Mouse (Mus musculus): Measurements from ENCODE around the gene Smad3. TPM values are rescaled to one million over a fixed set of nuclear protein-coding genes. Genes with fewer than 3 reads are reported as not detected.

The Smad3 gene
- polyA plus RNA-seq, 1 experiment from 2014 or later, result 5.3 TPM

DNA sequence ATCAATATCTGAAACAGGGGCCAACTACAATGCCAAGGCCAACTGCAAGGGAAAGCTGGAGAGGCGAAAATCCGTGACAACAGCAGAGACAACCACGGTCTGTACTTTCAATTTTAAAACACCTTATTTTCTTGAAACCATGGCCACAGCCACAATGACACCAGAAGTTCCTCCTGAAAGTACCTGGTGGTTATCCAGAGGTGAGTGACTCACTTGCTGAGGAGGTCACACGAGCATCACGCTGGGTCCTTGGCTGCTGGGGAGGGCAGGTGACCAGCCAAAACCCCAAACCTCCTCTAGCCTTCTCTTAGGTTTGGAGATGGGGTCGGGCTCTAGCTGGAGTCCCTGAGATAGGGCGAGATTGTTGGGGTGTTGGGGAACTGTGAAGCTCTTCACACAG, 25.1 kb downstream of the Smad3 start:
- no peak for TF ChIP-seq CTCF (IDR thresholded peaks at IDR 0.05; ENCODE audit: low read depth)
- DNase-seq (ENCODE audit: low spot score) (no peak), ATAC-seq (ENCODE audit: low FRiP score, low TSS enrichment) (no peak)
- no peaks in the 10 kb centered on the region for H3K36me3 ChIP-seq (ENCODE audit: control insufficient read depth, insufficient read depth, low read length)
- peaks cover 7% of the 10 kb centered on the region; the same call in 1 of the 2 replicates for H3K4me1 ChIP-seq (replicated peaks; ENCODE audit: control insufficient read depth, insufficient read depth)
- no peak overlapping the region for H3K9ac ChIP-seq (ENCODE audit: low read length)
- H3K9me3 ChIP-seq (ENCODE audit: control insufficient read depth, low read length), result no peaks in the 10 kb centered on the region
- H3K27me3 ChIP-seq (ENCODE audit: control insufficient read depth, insufficient read depth, low read length), result no peaks in the 10 kb centered on the region
- 90% methylated on average over 7 of the region's 7 CpGs for WGBS
- H3K4me3 ChIP-seq (ENCODE audit: low read depth, low read length), result no peak overlapping the region
- no peak overlapping the region for H3K27ac ChIP-seq (replicated peaks)
- no peak overlapping the region for H3K4me2 ChIP-seq (replicated peaks; ENCODE audit: low read depth)

DNA sequence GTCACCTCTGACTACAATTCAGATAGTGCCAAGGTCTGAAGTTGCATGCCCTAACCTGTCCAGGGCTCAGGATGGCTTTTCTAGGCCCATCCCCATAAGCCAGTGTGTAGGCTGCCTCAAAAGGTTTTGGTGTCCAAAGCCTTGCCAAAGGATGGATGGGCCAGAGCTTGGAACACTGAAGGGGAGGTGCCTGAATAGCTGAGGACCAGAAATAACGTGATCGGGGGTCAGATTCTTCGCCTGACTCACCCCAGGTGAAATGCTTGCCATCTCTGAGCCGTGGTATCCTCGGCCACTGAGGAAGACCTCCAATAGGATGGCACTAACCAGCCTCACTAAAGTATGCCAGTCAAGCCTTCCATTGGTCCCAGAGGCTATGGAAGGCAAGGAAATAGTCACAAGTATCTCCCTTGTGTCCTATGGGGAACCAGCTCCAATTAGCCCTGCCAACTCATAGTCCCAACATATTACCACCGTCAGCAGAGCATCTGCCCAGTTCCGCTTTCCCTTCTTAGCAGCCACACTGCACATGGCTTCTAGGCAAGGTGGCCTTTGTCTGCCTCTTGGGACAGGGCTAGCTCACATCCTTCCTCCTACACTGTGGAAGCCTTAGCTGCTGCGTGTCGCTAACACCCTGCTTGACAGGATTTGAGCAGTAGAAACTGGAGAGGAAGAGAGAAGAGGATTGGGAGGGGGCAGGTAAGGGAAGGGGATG, 26.5 kb downstream of the Smad3 start:
- Histone ChIP-seq H3K4me1 (replicated peaks; ENCODE audit: control insufficient read depth, insufficient read depth) (peaks cover 11% of the 10 kb centered on the region; the same call in 1 of the 2 replicates), H3K9ac (ENCODE audit: low read length) (no peak overlapping the region), H3K4me3 (ENCODE audit: low read depth, low read length) (no peak overlapping the region), H3K9me3 (ENCODE audit: control insufficient read depth, low read length) (no peaks in the 10 kb centered on the region), H3K27me3 (ENCODE audit: control insufficient read depth, insufficient read depth, low read length) (no peaks in the 10 kb centered on the region), H3K27ac (replicated peaks) (no peak overlapping the region), H3K36me3 (ENCODE audit: control insufficient read depth, insufficient read depth, low read length) (no peaks in the 10 kb centered on the region), H3K4me2 (replicated peaks; ENCODE audit: low read depth) (no peak overlapping the region)
- TF ChIP-seq EP300 (optimal IDR thresholded peaks at IDR 0.05) (no peak), CTCF (IDR thresholded peaks at IDR 0.05; ENCODE audit: low read depth) (no peak)
- 78% methylated on average over 9 of the region's 9 CpGs for WGBS
- DNase-seq (ENCODE audit: low spot score) (no peak), ATAC-seq (ENCODE audit: low FRiP score, low TSS enrichment) (no peak)

DNA sequence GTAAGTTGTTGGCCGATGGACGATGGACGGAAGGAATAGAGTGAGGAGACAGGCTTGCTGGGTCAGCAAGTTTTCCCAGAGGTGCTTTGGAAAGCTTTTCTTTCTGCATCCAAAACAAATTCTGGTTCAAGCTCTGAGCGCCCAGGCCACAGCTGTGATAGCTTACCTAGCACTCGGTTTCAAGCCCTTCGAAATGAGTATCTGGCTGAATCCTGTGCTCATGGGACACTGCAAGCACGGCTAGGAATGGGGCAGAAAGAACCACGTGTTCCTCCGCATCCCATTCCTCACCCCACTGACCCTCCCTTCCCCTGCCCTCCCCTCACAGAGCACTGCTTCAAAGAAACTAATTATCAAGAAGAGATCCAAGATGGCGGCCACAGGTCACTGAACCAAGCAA, 28.8 kb downstream of the Smad3 start:
- no peak overlapping the region for H3K4me3 ChIP-seq (ENCODE audit: low read depth, low read length)
- H3K9me3 ChIP-seq (ENCODE audit: control insufficient read depth, low read length), result no peaks in the 10 kb centered on the region
- TF ChIP-seq CTCF (IDR thresholded peaks at IDR 0.05; ENCODE audit: low read depth) (no peak), EP300 (optimal IDR thresholded peaks at IDR 0.05) (no peak)
- ATAC-seq (ENCODE audit: low FRiP score, low TSS enrichment) (no peak), DNase-seq (ENCODE audit: low spot score) (no peak)
- no peak overlapping the region for H3K27ac ChIP-seq (replicated peaks)
- H3K4me2 ChIP-seq (replicated peaks; ENCODE audit: low read depth), result no peak overlapping the region
- peaks cover 8% of the 10 kb centered on the region; the same call in 1 of the 2 replicates for H3K4me1 ChIP-seq (replicated peaks; ENCODE audit: control insufficient read depth, insufficient read depth)
- 85% methylated on average over 10 of the region's 10 CpGs for WGBS
- no peak overlapping the region for H3K9ac ChIP-seq (ENCODE audit: low read length)
- H3K27me3 ChIP-seq (ENCODE audit: control insufficient read depth, insufficient read depth, low read length), result no peaks in the 10 kb centered on the region
- H3K36me3 ChIP-seq (ENCODE audit: control insufficient read depth, insufficient read depth, low read length), result no peaks in the 10 kb centered on the region

DNA sequence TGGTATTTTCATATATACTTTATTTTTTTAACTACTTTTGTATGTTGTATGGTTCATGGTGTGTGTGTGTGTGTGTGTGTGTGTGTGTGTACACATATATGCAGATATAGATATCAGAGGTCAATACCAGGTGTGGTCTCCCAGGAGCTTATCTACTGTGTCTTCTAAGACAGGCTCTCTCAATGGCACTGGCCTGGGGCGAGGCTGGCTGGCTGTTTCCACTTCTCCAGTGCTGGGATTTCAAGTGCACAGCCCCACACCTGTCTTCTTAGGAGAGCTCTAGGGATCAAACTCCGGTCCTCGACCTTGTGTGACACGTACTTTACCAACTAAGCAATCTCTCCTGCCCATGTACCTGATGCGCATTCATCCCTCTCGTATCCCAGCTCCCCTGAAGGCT, 30.7 kb downstream of the Smad3 start:
- Histone ChIP-seq H3K4me2 (replicated peaks; ENCODE audit: low read depth) (no peak overlapping the region), H3K4me1 (replicated peaks; ENCODE audit: control insufficient read depth, insufficient read depth) (peaks cover 8% of the 10 kb centered on the region; the same call in 1 of the 2 replicates), H3K4me3 (ENCODE audit: low read depth, low read length) (no peak overlapping the region), H3K27ac (replicated peaks) (peak overlapping the region; percentile 30; the same call in 1 of the 2 replicates), H3K36me3 (ENCODE audit: control insufficient read depth, insufficient read depth, low read length) (no peaks in the 10 kb centered on the region), H3K9me3 (ENCODE audit: control insufficient read depth, low read length) (no peaks in the 10 kb centered on the region), H3K9ac (ENCODE audit: low read length) (no peak overlapping the region), H3K27me3 (ENCODE audit: control insufficient read depth, insufficient read depth, low read length) (no peaks in the 10 kb centered on the region)
- DNase-seq (ENCODE audit: low spot score), result peak; percentile 45
- WGBS, result 63% methylated on average over 6 of the region's 6 CpGs
- peak; percentile 41; the same call in 1 of the 2 replicates for ATAC-seq (ENCODE audit: low FRiP score, low TSS enrichment)
- TF ChIP-seq EP300 (optimal IDR thresholded peaks at IDR 0.05), result no peak

DNA sequence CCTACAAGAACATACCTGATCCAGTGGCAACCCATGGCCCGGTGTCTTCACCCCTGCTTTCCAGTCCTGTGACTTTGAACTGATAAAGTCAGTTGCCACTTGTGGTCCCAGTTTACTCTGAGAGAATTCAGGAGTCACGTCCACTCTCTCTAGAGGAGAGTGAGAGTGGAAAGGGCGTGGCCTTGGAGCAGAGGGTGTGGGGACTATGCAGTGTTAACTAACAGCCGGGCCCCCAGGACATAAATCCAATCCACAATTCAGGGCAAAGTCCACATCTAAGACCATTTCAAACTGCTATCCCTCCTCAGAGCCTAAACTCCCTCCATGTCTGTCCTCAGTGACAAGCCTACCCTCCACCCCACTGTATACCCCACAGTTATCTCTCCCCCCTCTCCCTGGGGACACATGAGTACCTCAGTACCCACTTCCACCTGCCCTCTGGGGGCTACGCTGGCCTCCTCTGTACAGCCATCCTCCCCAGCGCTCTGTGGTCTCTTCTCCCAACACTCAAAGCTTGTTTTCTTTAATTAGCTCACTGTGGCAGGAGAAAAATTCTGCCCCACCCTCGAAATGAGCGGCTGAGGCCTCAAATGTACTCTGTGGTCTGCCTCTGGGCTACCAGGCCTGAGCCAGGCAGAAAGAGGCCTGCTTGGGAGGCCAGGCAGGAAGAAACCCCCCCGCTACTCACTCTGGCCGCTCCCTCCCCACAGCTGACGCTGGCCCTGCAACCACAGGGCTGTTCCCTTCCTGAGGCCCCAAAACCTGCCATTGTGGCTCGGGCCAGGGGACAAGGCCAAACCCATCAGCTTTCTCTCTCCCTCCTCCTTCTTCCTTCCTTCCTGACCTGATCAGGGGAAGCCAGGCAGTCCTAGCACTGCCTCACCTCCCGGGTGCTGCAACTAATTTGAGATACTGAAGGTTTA, 31.4 kb downstream of the Smad3 start:
- peaks cover 8% of the 10 kb centered on the region; the same call in 1 of the 2 replicates for H3K4me1 ChIP-seq (replicated peaks; ENCODE audit: control insufficient read depth, insufficient read depth)
- DNase-seq (ENCODE audit: low spot score) (peak; percentile 64), ATAC-seq (ENCODE audit: low FRiP score, low TSS enrichment) (peak; percentile 36; the same call in 1 of the 2 replicates)
- no peaks in the 10 kb centered on the region for H3K36me3 ChIP-seq (ENCODE audit: control insufficient read depth, insufficient read depth, low read length)
- no peaks in the 10 kb centered on the region for H3K27me3 ChIP-seq (ENCODE audit: control insufficient read depth, insufficient read depth, low read length)
- H3K27ac ChIP-seq (replicated peaks), result peak overlapping the region; percentile 78
- TF ChIP-seq EP300 (optimal IDR thresholded peaks at IDR 0.05), result no peak
- no peak overlapping the region for H3K4me3 ChIP-seq (ENCODE audit: low read depth, low read length)
- 37% methylated on average over 13 of the region's 13 CpGs for WGBS
- no peaks in the 10 kb centered on the region for H3K9me3 ChIP-seq (ENCODE audit: control insufficient read depth, low read length)
- H3K4me2 ChIP-seq (replicated peaks; ENCODE audit: low read depth), result 0 out of 2 replicates have a peak overlapping the region, but pooled peaks have one; percentile 8
- H3K9ac ChIP-seq (ENCODE audit: low read length), result 0 out of 2 replicates have a peak overlapping the region, but pooled peaks have one; percentile 23

Data from stomach, postnatal 0 days (tissue).